Mouse (Mus musculus) spleen, postnatal 4 days (tissue): ENCODE measurements at regions not wholly inside any gene's neighbourhood (a gene's known extent, or its start where the extent isn't known, plus 50 kb on each side); places are given as distances from the start of the nearest gene placed in this dataset.

Experiments used
- DNase-seq, 2 experiments: peaks; one replicate each; pipeline ENCODE4 v3.0.0; 2022; ENCODE audit warnings: low spot score in 2 of 2

DNA sequence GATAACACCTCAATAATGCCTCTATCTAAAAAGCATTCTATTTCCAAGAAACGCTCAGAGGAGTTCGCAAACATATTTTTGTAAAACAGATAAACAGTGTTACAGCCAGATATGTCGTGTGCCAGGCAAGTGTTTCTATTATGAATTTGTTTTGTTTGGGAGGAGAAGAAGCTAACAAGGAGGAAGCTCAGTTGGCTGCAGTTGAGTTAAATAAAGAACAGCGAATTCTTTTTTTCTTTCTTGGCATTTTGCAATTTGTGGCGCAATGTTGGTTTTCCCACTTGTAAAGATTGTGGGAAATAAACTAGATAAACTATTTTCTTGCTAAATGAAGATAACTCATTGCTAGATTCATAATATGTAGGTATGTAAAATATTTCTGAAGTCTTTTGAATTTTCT is 427.4 kb downstream of the Prdm2 start:
- no peak for DNase-seq

GRCm38 (mm10) chr4:142776711-142777411 is 435.9 kb downstream of the Prdm2 start:
- no peak for DNase-seq

DNA sequence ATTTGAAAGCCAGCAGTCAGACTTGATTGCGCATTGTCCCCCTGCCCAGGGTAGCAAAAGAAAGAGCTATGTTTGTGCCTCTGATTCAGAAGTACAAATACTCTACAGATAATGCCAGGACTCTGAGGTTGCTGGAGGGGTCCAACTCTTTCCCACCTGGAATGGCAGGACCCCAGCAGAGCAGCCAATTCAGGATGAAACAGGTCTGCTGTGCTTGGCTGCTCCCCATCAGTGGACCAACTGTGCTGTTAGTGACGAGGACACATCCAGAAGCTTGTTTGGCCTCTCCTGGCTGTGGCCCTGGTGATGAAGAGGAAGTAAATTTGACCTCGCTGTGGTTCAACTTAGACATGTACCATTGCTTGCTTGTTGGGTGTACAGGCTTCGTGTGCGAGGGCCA is 437.8 kb downstream of the Prdm2 start:
- no peak for DNase-seq

GRCm38 (mm10) chr4:142773651-142774151 is 439.1 kb downstream of the Prdm2 start:
- DNase-seq, result no peak

GRCm38 (mm10) chr4:142772751-142773455 is 439.9 kb downstream of the Prdm2 start:
- no peak for DNase-seq

- DNase-seq, result no peak
Measured at GRCm38 (mm10) chr4:142771520-142772150, 441.2 kb downstream of the Prdm2 start.

GRCm38 (mm10) chr4:142770177-142770576 is 442.6 kb downstream of the Prdm2 start:
- DNase-seq, result no peak

DNA sequence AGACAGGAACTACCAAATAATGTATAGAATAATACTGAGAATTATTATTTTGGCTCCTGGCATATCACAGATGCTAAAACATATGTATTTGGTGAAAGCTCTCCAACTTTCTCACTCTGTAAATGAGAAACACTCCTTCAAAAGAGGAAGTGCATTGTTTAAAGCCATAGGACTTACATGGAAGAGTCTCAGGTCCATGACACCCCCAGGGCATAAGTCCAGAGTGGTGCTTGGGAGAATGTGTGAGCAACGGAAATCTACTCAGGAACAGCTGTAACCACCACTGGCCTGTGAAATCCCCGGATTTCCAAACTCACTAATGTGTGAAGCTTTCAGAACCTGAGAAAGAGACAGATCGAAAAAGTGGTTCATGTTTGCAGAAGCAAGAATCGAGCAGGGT is 445.1 kb downstream of the Prdm2 start:
- DNase-seq, result no peak

DNA sequence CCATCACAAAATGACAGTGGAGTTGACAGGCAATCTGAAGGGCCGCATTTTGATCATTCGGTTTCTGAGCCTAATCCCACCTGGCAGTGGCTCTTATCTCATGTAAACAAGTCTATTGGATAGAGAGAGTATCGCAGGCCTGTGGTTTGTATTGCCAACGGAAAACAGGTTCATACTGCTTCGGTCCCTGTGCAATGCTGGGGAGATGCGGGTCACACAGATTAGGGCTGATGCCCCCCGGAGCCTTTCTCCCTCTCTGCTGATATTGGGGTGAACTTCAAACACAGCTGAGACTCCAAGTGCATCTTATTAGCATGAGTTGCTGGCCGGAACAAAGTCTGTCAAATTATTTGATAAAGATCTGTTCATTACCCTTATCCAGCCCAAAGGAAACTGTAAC is 451.2 kb downstream of the Prdm2 start:
- DNase-seq, result no peak

DNA sequence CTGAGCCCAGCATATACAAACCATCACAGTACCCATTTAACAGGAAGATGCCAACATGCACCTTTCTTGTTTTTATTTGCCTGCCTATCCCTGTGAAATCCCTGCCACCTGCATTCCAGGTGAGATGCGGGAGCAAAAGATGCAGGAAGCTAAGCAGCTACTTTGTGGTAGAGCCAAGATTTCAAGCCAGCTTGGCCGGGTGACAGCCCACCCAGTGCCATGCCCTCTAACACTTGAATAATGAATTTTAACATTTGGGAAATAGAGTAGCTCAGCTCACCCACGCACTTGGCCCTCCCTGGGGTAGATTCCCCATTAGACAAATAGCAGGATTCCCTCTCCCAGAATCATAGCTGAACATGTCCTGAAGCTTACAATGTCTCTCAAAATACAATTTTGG is 454.7 kb downstream of the Prdm2 start:
- no peak for DNase-seq

- no peak for DNase-seq
Measured at GRCm38 (mm10) chr4:142756332-142756731, 456.5 kb downstream of the Prdm2 start.

DNA sequence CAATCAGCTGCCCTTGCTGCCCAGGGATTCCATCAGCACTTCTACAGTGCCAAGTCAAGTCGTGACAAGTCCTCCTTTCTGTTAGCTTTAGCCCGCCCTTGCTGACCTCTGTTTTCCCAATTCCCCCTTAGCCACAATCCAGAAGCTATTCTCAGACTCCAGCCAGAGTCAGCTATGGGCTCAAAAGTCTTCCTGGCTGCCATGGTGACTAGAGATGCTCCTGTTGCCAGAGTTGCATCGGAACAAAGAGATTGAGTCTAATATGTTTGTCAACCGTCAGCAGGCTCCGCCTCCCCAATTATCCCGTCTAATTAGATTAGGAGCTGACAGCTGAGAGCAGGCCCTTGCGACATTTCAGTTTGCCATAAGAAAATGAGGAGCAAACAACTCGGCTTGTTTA is 462.9 kb downstream of the Prdm2 start:
- no peak for DNase-seq

- DNase-seq, result no peak
Measured at GRCm38 (mm10) chr4:142723554-142723907, 484.3 kb upstream of the Kazn start.

GRCm38 (mm10) chr4:142722845-142723553 is 483.8 kb upstream of the Kazn start:
- no peak for DNase-seq

- DNase-seq, result no peak
Measured at GRCm38 (mm10) chr4:142701606-142702005, 462.4 kb upstream of the Kazn start.

DNA sequence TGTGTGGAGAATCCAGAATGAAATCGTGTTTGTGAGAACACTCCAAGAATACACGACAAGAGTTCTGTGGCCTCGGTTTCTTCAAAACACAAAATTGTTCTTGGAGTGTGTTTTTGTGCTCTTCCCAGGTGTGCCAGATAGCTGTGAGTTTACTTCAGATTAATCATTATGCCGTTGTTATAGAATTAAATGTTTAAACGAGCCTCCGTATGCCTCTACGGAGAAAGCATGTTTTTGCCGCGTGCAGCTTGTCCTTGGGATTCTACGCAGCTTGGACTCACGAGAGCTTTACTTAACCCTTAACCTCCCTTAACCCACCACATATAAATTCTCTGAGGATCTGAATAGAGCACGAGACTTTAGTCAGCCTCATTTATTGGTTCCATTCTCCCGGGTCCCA is 455.7 kb upstream of the Kazn start:
- no peak for DNase-seq

DNA sequence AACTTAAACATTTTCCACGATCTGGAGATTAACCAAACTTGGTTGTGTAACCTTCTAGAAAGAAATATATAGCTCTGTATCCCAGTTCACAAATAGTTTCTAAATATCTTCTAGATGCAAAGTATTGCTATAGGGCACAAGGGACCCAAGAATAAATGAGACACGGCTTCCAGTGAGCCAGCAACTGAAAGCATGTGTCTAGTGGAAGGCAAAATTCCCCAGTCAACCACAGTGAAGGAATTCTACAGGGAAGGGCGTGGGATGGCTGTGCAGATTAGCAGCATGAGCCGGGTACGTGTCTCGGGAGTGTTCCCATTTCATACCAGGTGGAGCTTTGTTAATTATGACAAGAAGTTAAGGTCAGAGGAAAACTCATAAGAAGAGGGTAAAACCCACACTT is 449.0 kb upstream of the Kazn start:
- no peak for DNase-seq

GRCm38 (mm10) chr4:142677426-142677825 is 438.2 kb upstream of the Kazn start:
- DNase-seq, result no peak

DNA sequence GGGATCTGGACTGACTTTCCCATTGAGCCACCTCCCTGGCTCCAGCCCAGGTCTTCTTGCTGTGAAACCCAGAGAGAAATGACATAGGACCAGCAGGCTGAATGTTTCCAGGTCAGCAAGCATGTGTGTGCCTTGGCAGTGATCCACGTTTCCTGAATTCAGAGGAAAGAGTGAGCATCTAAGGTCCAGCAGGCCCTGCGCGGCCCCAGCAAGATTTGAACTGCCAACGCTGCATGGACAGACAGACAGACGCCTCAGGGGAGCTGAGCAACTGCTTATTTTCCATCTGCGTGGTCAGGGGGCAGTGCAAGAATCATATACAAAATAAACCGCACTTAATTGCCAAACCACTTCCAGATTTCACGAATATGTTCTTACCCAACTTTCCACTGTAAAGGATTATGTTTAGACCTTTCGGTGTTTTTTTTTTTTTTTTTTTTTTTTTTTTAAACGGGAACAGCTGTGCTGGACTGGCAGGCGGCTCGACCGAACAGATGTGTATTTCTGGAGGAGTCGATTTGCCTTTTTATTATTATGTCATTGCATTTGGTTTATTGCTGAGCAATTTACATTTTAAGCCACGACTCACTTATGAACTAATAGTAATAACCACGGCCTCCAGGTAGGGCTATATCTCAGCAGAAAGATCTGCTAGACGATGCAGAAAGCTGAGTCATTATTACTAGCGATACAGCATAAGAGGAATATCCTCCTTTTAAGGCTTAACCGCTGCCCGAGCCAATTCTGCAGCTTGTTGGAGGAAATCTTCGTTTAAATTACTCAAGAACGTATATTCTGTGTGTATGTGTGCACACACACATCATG is 435.7 kb upstream of the Kazn start:
- no peak for DNase-seq

GRCm38 (mm10) chr4:142671872-142672458 is 432.8 kb upstream of the Kazn start:
- no peak for DNase-seq

GRCm38 (mm10) chr4:142664781-142665180 is 425.6 kb upstream of the Kazn start:
- no peak for DNase-seq
